Comparison of ENCODE assay signal across 8 mouse cellular contexts in genomic region chr11:97883542-97883917, GRCm38 (mm10). TPM values are rescaled to one million over a fixed set of nuclear protein-coding genes. Genes with fewer than 3 reads are reported as not detected.
A peak's percentile ranks its signal among the peaks of the same experiment; 100 is the strongest.
DNase-seq lines count a peak whose midpoint lies in the region; ATAC-seq and TF ChIP-seq lines count a peak whose summit lies in the region.

No protein-coding gene starts in this region.

- peak; percentile 59 for ATAC-seq in forebrain, embryonic 12.5 days (ENCODE audit: low FRiP score)
- ATAC-seq in liver, embryonic 16.5 days (ENCODE audit: low read depth) = peak; percentile 73
- ATAC-seq in neural tube, embryonic 11.5 days (ENCODE audit: insufficient read depth, low FRiP score, low TSS enrichment) = peak; percentile 46; the same call in 1 of the 2 replicates
- peak; percentile 32 for ATAC-seq in stomach, postnatal 0 days (ENCODE audit: low FRiP score, low TSS enrichment)

- peak overlapping the region; percentile 47 to 79 (median 63) for H3K4me3 ChIP-seq in CH12.LX (replicated peaks in 1 of 3; ENCODE audit: low read depth in 2 of 3, low read length in 2 of 3, poor library complexity in 1 of 3)
- peak overlapping the region; percentile 59 for H3K4me3 ChIP-seq in forebrain, embryonic 12.5 days (replicated peaks)
- H3K4me3 ChIP-seq in liver, embryonic 16.5 days (ENCODE audit: low read depth, low read length) = peak overlapping the region; percentile 71
- peak overlapping the region; percentile 43 for H3K4me3 ChIP-seq in neural tube, embryonic 11.5 days (ENCODE audit: low read depth, low read length)
- peak overlapping the region; percentile 54 for H3K4me3 ChIP-seq in stomach, postnatal 0 days (ENCODE audit: low read depth, low read length)

- intact Hi-C loops in heart, postnatal 10 days (cut with DNase I) = loop anchor here (5.0 kb wide), 2 partner anchors 41 to 181 kb away; partner anchors contain the start of genes B230217C12Rik, Pcgf2 and Psmb3

- peak overlapping the region; percentile 14; the same call in 1 of the 2 replicates for H3K27ac ChIP-seq in CH12.LX (ENCODE audit: insufficient read depth, low read depth)
- H3K27ac ChIP-seq in forebrain, embryonic 12.5 days = peak overlapping the region; percentile 86
- peak overlapping the region; percentile 87 for H3K27ac ChIP-seq in liver, embryonic 16.5 days (ENCODE audit: low read length)
- 0 out of 2 replicates have a peak overlapping the region, but pooled peaks have one; percentile 15 for H3K27ac ChIP-seq in neural tube, embryonic 11.5 days (ENCODE audit: low read depth, low read length)
- peak overlapping the region; percentile 79 for H3K27ac ChIP-seq in stomach, postnatal 0 days (replicated peaks)

- TF ChIP-seq CTCF in CH12.LX (conservative IDR thresholded peaks at IDR 0.05 in 1 of 2, IDR thresholded peaks at IDR 0.05 in 1 of 2; ENCODE audit: low read depth in 2 of 2, low read length in 2 of 2) = no peak
- no peak for TF ChIP-seq CTCF in stomach, postnatal 0 days (IDR thresholded peaks at IDR 0.05; ENCODE audit: low read depth)

- H3K79me2 ChIP-seq in CH12.LX (replicated peaks; ENCODE audit: control insufficient read depth, extremely low read depth, insufficient read depth, poor library complexity, severe bottlenecking) = no peaks in the 10 kb centered on the region

- TF ChIP-seq EP300 in CH12.LX (IDR thresholded peaks at IDR 0.05; ENCODE audit: low read length) = no peak; the same call in 1 of the 2 replicates
- no peak for TF ChIP-seq EP300 in stomach, postnatal 0 days (optimal IDR thresholded peaks at IDR 0.05)

- dilution Hi-C loops in CH12.LX (cut with MboI; ENCODE audit: extremely low pct_ligation_motif_present, extremely low pct_unique_long_range_greater_than_20kb, low sequenced_read_pairs) = no loop called here

- H3K4me1 ChIP-seq in CH12.LX (ENCODE audit: control insufficient read depth in 1 of 2, insufficient read depth in 2 of 2) = peaks cover 2 to 28% of the 10 kb centered on the region in 2 experiments
- 0 out of 2 replicates have a peak, but pooled peaks cover 3% of the 10 kb centered on the region for H3K4me1 ChIP-seq in forebrain, embryonic 12.5 days
- peaks cover 5% of the 10 kb centered on the region for H3K4me1 ChIP-seq in liver, embryonic 16.5 days (ENCODE audit: control insufficient read depth, low read depth, low read length)
- H3K4me1 ChIP-seq in neural tube, embryonic 11.5 days (ENCODE audit: control insufficient read depth, insufficient read depth, low read length) = no peaks in the 10 kb centered on the region
- no peaks in the 10 kb centered on the region for H3K4me1 ChIP-seq in stomach, postnatal 0 days (replicated peaks; ENCODE audit: control insufficient read depth, insufficient read depth)

- H3K4me2 ChIP-seq in CH12.LX (ENCODE audit: insufficient read depth, low read depth, poor library complexity, severe bottlenecking) = peak overlapping the region; percentile 30; the same call in 1 of the 2 replicates
- peak overlapping the region; percentile 59 for H3K4me2 ChIP-seq in forebrain, embryonic 12.5 days
- H3K4me2 ChIP-seq in liver, embryonic 16.5 days (ENCODE audit: low read depth, low read length) = peak overlapping the region; percentile 74
- peak overlapping the region; percentile 40 for H3K4me2 ChIP-seq in neural tube, embryonic 11.5 days (ENCODE audit: low read depth)
- H3K4me2 ChIP-seq in stomach, postnatal 0 days (replicated peaks; ENCODE audit: low read depth) = peak overlapping the region; percentile 54

- no peaks in the 10 kb centered on the region for H3K27me3 ChIP-seq in CH12.LX (replicated peaks)
- no peaks in the 10 kb centered on the region for H3K27me3 ChIP-seq in forebrain, embryonic 12.5 days
- H3K27me3 ChIP-seq in liver, embryonic 16.5 days (ENCODE audit: control insufficient read depth, insufficient read depth, low read depth, low read length) = no peaks in the 10 kb centered on the region
- H3K27me3 ChIP-seq in neural tube, embryonic 11.5 days (ENCODE audit: control insufficient read depth, insufficient read depth, low read length) = no peaks in the 10 kb centered on the region
- no peaks in the 10 kb centered on the region for H3K27me3 ChIP-seq in stomach, postnatal 0 days (ENCODE audit: control insufficient read depth, insufficient read depth, low read length)

- peak; percentile 70 for TF ChIP-seq POLR2A in CH12.LX (IDR thresholded peaks at IDR 0.05; ENCODE audit: low read depth, low read length)

- peak overlapping the region; percentile 84 for H3K9ac ChIP-seq in CH12.LX (ENCODE audit: insufficient read depth, low read depth)
- H3K9ac ChIP-seq in forebrain, embryonic 12.5 days = peak overlapping the region; percentile 42; the same call in 1 of the 2 replicates
- peak overlapping the region; percentile 72 for H3K9ac ChIP-seq in liver, embryonic 16.5 days (ENCODE audit: low read depth, low read length)
- peak overlapping the region; percentile 53 for H3K9ac ChIP-seq in neural tube, embryonic 11.5 days (ENCODE audit: low read length)
- H3K9ac ChIP-seq in stomach, postnatal 0 days (ENCODE audit: low read length) = peak overlapping the region; percentile 63

- peaks cover 4% of the 10 kb centered on the region for H3K9me3 ChIP-seq in CH12.LX (replicated peaks; ENCODE audit: low read length)
- H3K9me3 ChIP-seq in forebrain, embryonic 12.5 days = no peaks in the 10 kb centered on the region
- no peaks in the 10 kb centered on the region; the same call in 1 of the 2 replicates for H3K9me3 ChIP-seq in liver, embryonic 16.5 days (replicated peaks; ENCODE audit: control insufficient read depth, low read length)
- no peaks in the 10 kb centered on the region for H3K9me3 ChIP-seq in neural tube, embryonic 11.5 days (ENCODE audit: control insufficient read depth, low read length)
- H3K9me3 ChIP-seq in stomach, postnatal 0 days (ENCODE audit: control insufficient read depth, low read length) = no peaks in the 10 kb centered on the region

- in situ Hi-C loops in CH12.LX (cut with MboI; ENCODE audit: low pct_ligation_motif_present, low pct_unique_long_range_greater_than_20kb, low sequenced_read_pairs) = loop anchor here (5.0 kb wide), 1 partner anchor 86 kb away; the partner anchor contains the start of gene Lasp1

- H3K36me3 ChIP-seq in CH12.LX (replicated peaks in 1 of 2; ENCODE audit: control insufficient read depth in 1 of 2, insufficient read depth in 1 of 2, low read length in 1 of 2) = peaks cover 0 to 1% of the 10 kb centered on the region in 2 experiments
- H3K36me3 ChIP-seq in forebrain, embryonic 12.5 days (replicated peaks) = no peaks in the 10 kb centered on the region
- H3K36me3 ChIP-seq in liver, embryonic 16.5 days (ENCODE audit: control insufficient read depth, insufficient read depth) = no peaks in the 10 kb centered on the region
- no peaks in the 10 kb centered on the region for H3K36me3 ChIP-seq in neural tube, embryonic 11.5 days (ENCODE audit: control insufficient read depth, insufficient read depth, low read length)
- H3K36me3 ChIP-seq in stomach, postnatal 0 days (ENCODE audit: control insufficient read depth, insufficient read depth, low read length) = no peaks in the 10 kb centered on the region

- 5% methylated on average over 26 of the region's 26 CpGs for WGBS in forebrain, embryonic 12.5 days
- 3% methylated on average over 26 of the region's 26 CpGs for WGBS in liver, embryonic 16.5 days (ENCODE audit: insufficient replicate concordance)
- 6% methylated on average over 26 of the region's 26 CpGs for WGBS in neural tube, embryonic 11.5 days
- 5% methylated on average over 26 of the region's 26 CpGs for WGBS in stomach, postnatal 0 days

- no peak for TF ChIP-seq RAD21 in CH12.LX (IDR thresholded peaks at IDR 0.05; ENCODE audit: low read depth, low read length)

- DNase-seq in CH12.LX (ENCODE audit: extremely low read depth) = peak; percentile 86
- peak; percentile 69 for DNase-seq in c-Kit-positive CD71-negative TER-119-negative erythroid progenitor cells, embryonic 14.5 days (ENCODE audit: low read depth)
- DNase-seq in heart, postnatal 10 days = peak; percentile 65 to 78
- peak; percentile 74 to 82 for DNase-seq in kidney, postnatal 4 days
- peak; percentile 78 for DNase-seq in neural tube, embryonic 11.5 days (ENCODE audit: low spot score)
- DNase-seq in stomach, postnatal 0 days (ENCODE audit: low spot score) = peak; percentile 79

TF ChIP-seq in CH12.LX, 34 proteins besides CTCF, POLR2A, EP300 and RAD21 (continues in another document):
- peak; percentile 51; the same call in 1 of the 2 replicates for TF ChIP-seq MAX (IDR thresholded peaks at IDR 0.05; ENCODE audit: low read length)
- TF ChIP-seq MXI1 (IDR thresholded peaks at IDR 0.05; ENCODE audit: low read depth, low read length) = peak; percentile 7; the same call in 1 of the 2 replicates
- no peak for TF ChIP-seq GABPA (IDR thresholded peaks at IDR 0.05; ENCODE audit: insufficient replicate concordance, low read depth, low read length)
- TF ChIP-seq IRF4 (IDR thresholded peaks at IDR 0.05; ENCODE audit: low read depth, low read length) = peak; percentile 9; the same call in 1 of the 2 replicates
- peak; percentile 88 for TF ChIP-seq ELF1 (IDR thresholded peaks at IDR 0.05; ENCODE audit: low read depth, low read length)
- peak; percentile 83; the same call in 1 of the 2 replicates for TF ChIP-seq ZMIZ1 (IDR thresholded peaks at IDR 0.05; ENCODE audit: low read depth, low read length)
- peak; percentile 89 for TF ChIP-seq CHD2 (IDR thresholded peaks at IDR 0.05; ENCODE audit: low read length)
- TF ChIP-seq SIN3A (IDR thresholded peaks at IDR 0.05; ENCODE audit: low read length) = no peak
- no peak for TF ChIP-seq TBP (conservative IDR thresholded peaks at IDR 0.05; ENCODE audit: low read depth, low read length)

RNA-seq across cellular contexts. Expression of gene Fbxo47, which starts 0.4 kb away (rescaled TPM):
- total RNA-seq in CH12.LX (2012; rRNA removed) (0.80 and 1.1 TPM in 2 replicates), CH12.LX (2014; rRNA removed) (2.1 and 3.0 TPM in 2 replicates)
- 1.8 and 2.0 TPM in 2 replicates for polyA plus RNA-seq in CH12.LX (2012; ENCODE audit: insufficient read length, low read depth)
- polyA plus RNA-seq in forebrain, embryonic 12.5 days (2016; fragmentation: Nextera tagmentation; extraction: Ambion mirVana) = 0.60 and 0.91 TPM in 2 replicates
- under 1 TPM; 0.55 to 0.69 TPM for total RNA-seq in heart, postnatal 10 days (2021)
- polyA plus RNA-seq in liver, embryonic 16.5 days (2015; fragmentation: Nextera tagmentation; extraction: Ambion mirVana) = 0.39 TPM in 2 replicates
- 0.53 and 0.65 TPM in 2 replicates for polyA plus RNA-seq in neural tube, embryonic 11.5 days (2014; fragmentation: Nextera tagmentation; extraction: Ambion mirVana)
- 0.29 and 0.34 TPM in 2 replicates for polyA plus RNA-seq in stomach, postnatal 0 days (2015; fragmentation: Nextera tagmentation; extraction: Ambion mirVana)

RNA-seq across cellular contexts. Expression of gene B230217C12Rik, which starts 43.0 kb away (rescaled TPM):
- 4.6 and 4.9 TPM in 2 replicates for total RNA-seq in CH12.LX (2012; rRNA removed)
- 13.7 and 14.0 TPM in 2 replicates for total RNA-seq in CH12.LX (2014; rRNA removed)
- 11.9 and 12.4 TPM in 2 replicates for polyA plus RNA-seq in CH12.LX (2012; ENCODE audit: insufficient read length, low read depth)
- polyA plus RNA-seq in forebrain, embryonic 12.5 days (2016; fragmentation: Nextera tagmentation; extraction: Ambion mirVana) = 15.1 and 17.0 TPM in 2 replicates
- total RNA-seq in heart, postnatal 10 days (2021) = 1 to 10 TPM in 1 of 2 experiments, under 1 TPM in 1; 0.84 to 1.0 TPM
- 0.19 and 0.36 TPM in 2 replicates for polyA plus RNA-seq in liver, embryonic 16.5 days (2015; fragmentation: Nextera tagmentation; extraction: Ambion mirVana)
- 14.1 and 15.0 TPM in 2 replicates for polyA plus RNA-seq in neural tube, embryonic 11.5 days (2014; fragmentation: Nextera tagmentation; extraction: Ambion mirVana)
- polyA plus RNA-seq in stomach, postnatal 0 days (2015; fragmentation: Nextera tagmentation; extraction: Ambion mirVana) = 1.1 and 1.9 TPM in 2 replicates

Comparison
In these comparisons a context has a peak if more than half of its experiments do, and no peak if none do; other contexts are left out.
1. Peak in every context shown above with its lines: DNase-seq, ATAC-seq, H3K4me3 ChIP-seq and H3K27ac ChIP-seq.
2. H3K27ac ChIP-seq: peak in every context shown above with its lines; median percentile 87 in liver, embryonic 16.5 days; 86 in forebrain, embryonic 12.5 days; 79 in stomach, postnatal 0 days; 15 in neural tube, embryonic 11.5 days; 14 in CH12.LX.